Mouse (Mus musculus) olfactory bulb, adult 2 months (tissue): ENCODE results near the gene Prl7d1. TPM values are rescaled to one million over a fixed set of nuclear protein-coding genes. Genes with fewer than 3 reads are reported as not detected.
"Not testable (repeated sequence)": the region's sequence is repeated elsewhere in the genome, so short reads cannot be mapped to it uniquely, and the experiment has no call there.

Experiments used
- H3K27ac ChIP-seq: fragments of 200-500 bp; 2 replicates; pipeline ENCODE4 v1.5.1; 2012; ENCODE audit warnings: low read depth, low read length; ENCODE audit not compliant: insufficient read depth
- H3K4me1 ChIP-seq: fragments of 200-500 bp; 2 replicates; pipeline ENCODE4 v1.6.1; 2012; ENCODE audit warnings: low read length; ENCODE audit not compliant: control insufficient read depth, insufficient read depth
- H3K4me3 ChIP-seq: fragments of 200-500 bp; 2 replicates; pipeline ENCODE4 v1.5.1; 2012; ENCODE audit warnings: mild to moderate bottlenecking, low read depth, low read length, moderate library complexity; ENCODE audit not compliant: insufficient read depth
- CTCF ChIP-seq: fragments of 200-500 bp; IDR thresholded peaks from 2 replicates; pipeline ENCODE4 v1.5.1; 2012; ENCODE audit warnings: low read depth, mild to moderate bottlenecking, low read length, moderate library complexity; ENCODE audit not compliant: insufficient read depth
- POLR2A ChIP-seq: fragments of 200-500 bp; IDR thresholded peaks from 2 replicates; pipeline ENCODE4 v1.6.1; 2012; ENCODE audit warnings: mild to moderate bottlenecking, low read depth, low read length, moderate library complexity; ENCODE audit not compliant: insufficient read depth
- WGBS: fragments of 180-500 bp; shearing (Covaris S2); methylation state at CpG from one replicate; pipeline ENCODE4 v1.1.7; 2018; 5-methylcytosine and 5-hydroxymethylcytosine counted together
- polyA plus RNA-seq: library from polyadenylated mRNA; stranded (reverse); fragments of >200 nt; gene quantifications from 2 replicates; pipeline ENCODE4 v1.2.4, GENCODE M21; 2012; ENCODE audit warnings: low replicate concordance; ENCODE audit not compliant: missing spikeins, insufficient read depth, insufficient read length

Gene Prl7d1
- polyA plus RNA-seq: not detected in 2 replicates

- Histone ChIP-seq H3K27ac (no peak within 1 kb of the TSS), H3K4me3 (no peak within 1 kb of the TSS), H3K4me1 (no peaks in the 10 kb centered on the region)
- WGBS: 91% methylated on average over 5 of the region's 5 CpGs
- TF ChIP-seq CTCF (no peak), POLR2A (no peak)
These were observed at the start of gene Prl7d1 for GRCm38 (mm10) chr13:27716636-27717035. Gene Prl7d1, minus strand, starts transcription at chr13:27716736.

- WGBS: 83% methylated on average over 10 of the region's 10 CpGs
These were observed 18.1 kb upstream of the Prl7d1 start for GRCm38 (mm10) chr13:27734512-27735186.

GRCm38 (mm10) chr13:27730286-27730959 lies 13.9 kb upstream of the Prl7d1 start:
- WGBS: 78% methylated on average over 5 of the region's 5 CpGs
- not testable (repeated sequence) for H3K27ac ChIP-seq, H3K4me1 ChIP-seq, H3K4me3 ChIP-seq

More at GRCm38 (mm10) chr13:27734512-27735186, 18.1 kb upstream of the Prl7d1 start:
- Histone ChIP-seq H3K27ac (no peak overlapping the region), H3K4me1 (no peaks in the 10 kb centered on the region), H3K4me3 (no peak overlapping the region)
- TF ChIP-seq CTCF: no peak
- TF ChIP-seq POLR2A: no peak

GRCm38 (mm10) chr13:27725057-27725456 lies 8.5 kb upstream of the Prl7d1 start:
- 93% methylated on average over 3 of the region's 3 CpGs for WGBS
- not testable (repeated sequence) for H3K27ac ChIP-seq, H3K4me3 ChIP-seq, H3K4me1 ChIP-seq

GRCm38 (mm10) chr13:27706521-27706920 lies 10.0 kb downstream of the Prl7d1 start:
- WGBS: 72% methylated on average over 2 of the region's 2 CpGs
- no peak overlapping the region for H3K27ac ChIP-seq

GRCm38 (mm10) chr13:27667936-27668335 lies 48.6 kb downstream of the Prl7d1 start, which contains the start of gene Prl7a2:
Gene Prl7a2, minus strand, starts transcription at chr13:27668036.
- WGBS: 89% methylated on average over 4 of the region's 4 CpGs
- TF ChIP-seq CTCF: no peak
- TF ChIP-seq POLR2A: no peak
- Histone ChIP-seq H3K4me1 (no peaks in the 10 kb centered on the region), H3K27ac (no peak within 1 kb of the TSS), H3K4me3 (no peak within 1 kb of the TSS)

More at GRCm38 (mm10) chr13:27706521-27706920, 10.0 kb downstream of the Prl7d1 start:
- no peak overlapping the region for H3K4me3 ChIP-seq
- no peak for TF ChIP-seq POLR2A
- TF ChIP-seq CTCF: no peak
- H3K4me1 ChIP-seq: no peaks in the 10 kb centered on the region

- TF ChIP-seq POLR2A (no peak), CTCF (no peak)
- H3K4me1 ChIP-seq: no peaks in the 10 kb centered on the region
- WGBS: 72% methylated on average over 2 of the region's 2 CpGs
- no peak overlapping the region for H3K27ac ChIP-seq
- H3K4me3 ChIP-seq: no peak overlapping the region
These were observed 55.8 kb downstream of the Prl7d1 start for GRCm38 (mm10) chr13:27660747-27661146.

Other genes with a start within 250 kb of the Prl7d1 start
- not detected in 2 replicates for gene Prl8a8, start 203.5 kb downstream of the Prl7d1 start, polyA plus RNA-seq
- not detected in 2 replicates for gene Prl8a9, start 152.1 kb downstream of the Prl7d1 start, polyA plus RNA-seq
- gene Prl8a1, start 134.6 kb downstream of the Prl7d1 start, polyA plus RNA-seq: not detected in 2 replicates
- gene Prl7b1, start 106.2 kb downstream of the Prl7d1 start, polyA plus RNA-seq: not detected in 2 replicates
- not detected in 2 replicates for gene Prl7a1, start 74.2 kb downstream of the Prl7d1 start, polyA plus RNA-seq
- gene Prl7a2, start 48.7 kb downstream of the Prl7d1 start, polyA plus RNA-seq: not detected in 2 replicates
- gene Prl7c1, start 64.1 kb upstream of the Prl7d1 start, polyA plus RNA-seq: not detected in 2 replicates
- not detected in 2 replicates for gene Prl2a1, start 84.9 kb upstream of the Prl7d1 start, polyA plus RNA-seq
- gene Prl2c1, start 132.6 kb upstream of the Prl7d1 start, polyA plus RNA-seq: not detected in 2 replicates